Mouse (Mus musculus): Measurements from ENCODE around the gene Fzd5.

Fzd5 gene

GRCm38 (mm10) chr1:64734771-64735750 is 2.5 kb downstream of the Fzd5 start:
- no peak for DNase-seq (ENCODE audit: extremely low read depth, low read depth)

DNA sequence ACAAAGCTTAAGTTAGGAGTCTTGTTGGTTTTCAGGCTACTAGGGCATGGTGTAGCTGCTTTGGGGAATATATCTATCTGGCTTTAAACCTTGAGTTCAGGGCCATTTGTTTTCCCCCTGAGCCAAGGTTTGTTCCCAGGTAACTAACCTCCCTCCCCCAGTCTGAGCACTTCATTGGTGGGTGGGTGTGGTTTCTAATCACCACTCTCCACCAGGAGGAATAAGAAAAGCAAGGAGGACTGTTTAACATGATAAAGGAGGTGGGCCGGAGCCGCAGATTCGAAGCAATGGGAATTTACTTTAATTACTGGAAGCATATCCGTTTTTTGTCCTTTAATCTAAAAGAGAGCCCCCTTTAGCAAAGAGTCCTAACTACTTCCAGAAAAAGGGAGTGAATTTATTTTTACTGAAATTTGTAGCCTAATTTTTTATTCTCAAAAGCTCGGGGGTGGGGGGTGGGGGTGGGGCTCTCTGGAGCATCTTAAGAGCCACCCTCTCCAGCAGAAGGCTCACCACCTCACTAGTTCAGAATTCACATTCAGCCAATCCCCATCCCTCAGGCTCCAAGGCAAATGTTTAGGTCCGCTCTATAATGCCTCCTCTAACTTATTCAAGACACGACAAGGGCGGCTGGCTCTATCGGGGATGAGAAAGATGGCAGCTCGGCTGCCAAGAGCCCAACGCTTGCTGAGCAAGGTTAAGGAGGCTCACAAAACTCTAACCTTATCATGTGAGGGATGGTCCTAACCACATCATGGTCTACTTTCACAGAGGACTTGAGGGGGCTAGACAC is 3.9 kb downstream of the Fzd5 start:
- DNase-seq (ENCODE audit: extremely low read depth, low read depth) = peak; percentile 69

GRCm38 (mm10) chr1:64732637-64733200 is 4.8 kb downstream of the Fzd5 start:
- DNase-seq (ENCODE audit: extremely low read depth, low read depth) = peak; percentile 52

DNA sequence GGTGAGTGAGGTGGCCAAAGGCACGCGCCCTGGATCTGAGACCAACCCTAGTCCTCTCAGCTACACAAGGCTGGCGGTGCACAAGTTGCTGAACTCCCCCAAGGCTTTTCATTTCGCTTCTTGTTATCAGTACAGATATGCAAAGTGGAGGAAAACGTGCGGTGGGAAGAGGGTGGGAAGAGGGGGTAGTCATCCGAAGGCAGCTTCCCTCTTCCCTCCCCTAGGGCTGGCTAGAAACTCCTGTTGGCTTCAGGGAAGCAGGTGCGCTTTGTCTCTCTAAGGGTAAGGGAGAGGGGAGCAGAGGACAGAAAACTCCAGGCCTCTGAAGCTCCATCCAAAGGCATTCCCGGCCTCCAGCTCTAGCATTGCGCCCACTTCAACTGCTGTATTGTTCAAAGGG is 5.4 kb downstream of the Fzd5 start:
- DNase-seq (ENCODE audit: extremely low read depth, low read depth) = peak; percentile 34

GRCm38 (mm10) chr1:64731341-64732020 is 6.1 kb downstream of the Fzd5 start:
- DNase-seq (ENCODE audit: extremely low read depth, low read depth) = no peak

DNA sequence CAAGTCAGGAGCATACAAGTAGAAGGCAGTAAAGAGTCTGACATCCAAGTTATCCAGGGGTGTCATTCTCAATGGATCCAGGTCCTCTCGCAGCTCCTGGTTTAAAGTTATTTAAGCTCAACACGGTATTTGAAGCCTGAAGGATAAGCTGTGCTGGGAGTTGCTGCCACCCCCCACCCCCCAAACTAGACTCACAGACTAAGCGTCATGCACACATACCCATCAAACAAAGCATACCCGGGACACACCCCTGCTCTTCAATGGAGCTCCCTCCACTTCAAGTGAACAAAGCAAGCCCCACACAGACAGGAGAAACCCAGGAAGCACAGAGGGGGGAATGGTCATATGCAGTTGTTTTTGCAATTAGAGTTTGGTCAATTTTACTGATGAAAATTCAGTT is 7.5 kb downstream of the Fzd5 start:
- no peak for DNase-seq (ENCODE audit: extremely low read depth, low read depth)

- no peak for DNase-seq (ENCODE audit: extremely low read depth, low read depth)
These were observed 16.4 kb downstream of the Fzd5 start for GRCm38 (mm10) chr1:64721034-64721587.

GRCm38 (mm10) chr1:64717504-64717903 is 20.0 kb downstream of the Fzd5 start:
- peak; percentile 32 for DNase-seq (ENCODE audit: extremely low read depth, low read depth)

DNA sequence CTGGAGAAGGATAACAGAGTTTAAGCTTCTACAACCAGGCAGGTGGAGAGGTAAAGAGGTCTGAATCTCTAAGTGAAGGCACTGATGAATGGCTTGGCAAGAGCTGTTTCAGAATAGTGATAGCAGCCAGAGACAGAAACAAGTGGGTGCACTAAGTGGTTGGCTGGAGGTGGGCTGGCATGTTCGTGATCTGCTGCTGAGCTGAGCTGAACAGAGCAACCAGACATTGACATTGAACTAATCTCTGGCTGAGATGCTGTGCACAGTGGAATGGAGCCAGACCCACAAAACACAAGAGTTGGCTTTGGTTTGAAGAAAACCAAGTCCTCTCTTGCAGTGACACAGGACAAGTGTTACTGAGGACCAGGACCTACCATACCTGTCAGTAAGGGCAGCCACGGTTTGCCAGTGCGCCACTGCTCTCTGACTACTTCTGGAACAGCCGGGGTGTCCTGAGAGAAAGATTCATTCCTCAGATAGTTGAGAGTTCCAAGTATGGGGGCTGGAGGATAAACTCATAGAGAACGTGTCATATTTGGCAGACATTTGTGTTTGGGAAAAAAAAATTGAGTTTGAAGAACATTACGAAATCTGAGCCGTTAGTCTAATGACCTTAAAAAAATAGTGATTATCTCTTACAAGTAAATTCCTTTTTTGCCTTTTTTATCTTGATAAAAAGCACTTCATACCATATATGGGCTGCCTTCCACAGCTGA is 20.8 kb downstream of the Fzd5 start:
- no peak for DNase-seq (ENCODE audit: extremely low read depth, low read depth)

DNA sequence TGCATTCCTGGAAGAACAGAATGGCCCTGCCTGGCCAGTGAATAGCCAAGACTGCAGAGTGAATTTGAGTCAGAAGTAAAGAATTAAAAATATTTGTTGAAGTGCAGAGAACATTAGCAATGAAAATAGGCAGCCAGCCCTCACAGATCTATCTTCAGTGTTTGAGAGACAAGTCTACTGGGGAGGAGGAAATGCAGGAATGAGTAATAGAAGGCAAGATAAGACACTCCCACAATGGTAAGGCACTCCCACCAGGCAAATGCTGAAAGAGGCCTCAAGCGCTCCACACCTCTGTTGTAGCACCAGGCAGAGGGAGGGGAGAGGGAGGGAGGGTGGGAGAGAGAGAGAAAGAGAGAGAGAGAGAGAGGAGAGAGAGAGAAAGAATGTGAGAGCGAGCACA is 22.1 kb downstream of the Fzd5 start:
- DNase-seq (ENCODE audit: extremely low read depth, low read depth) = peak; percentile 33

- DNase-seq (ENCODE audit: extremely low read depth, low read depth) = no peak
These were observed 25.4 kb downstream of the Fzd5 start for GRCm38 (mm10) chr1:64712006-64712760.

DNA sequence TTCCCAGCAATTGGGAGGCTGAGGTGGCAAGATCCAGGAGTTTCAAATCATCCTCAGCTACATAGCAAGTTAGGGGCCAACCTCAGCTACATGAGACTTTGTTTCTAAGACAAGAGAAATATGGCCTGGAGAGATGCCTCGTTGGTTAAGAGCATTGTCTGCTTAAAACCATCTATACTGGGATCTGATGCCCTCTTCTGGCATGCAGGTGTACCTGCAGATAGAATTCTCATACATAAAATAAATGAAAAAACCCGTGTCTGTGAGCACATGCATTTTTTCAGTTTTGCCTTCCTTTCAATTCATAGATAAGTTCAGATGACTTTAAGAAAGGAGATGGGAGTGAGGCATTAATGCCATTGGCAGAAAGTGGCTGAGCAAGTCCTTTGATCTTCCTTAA is 27.7 kb downstream of the Fzd5 start:
- DNase-seq (ENCODE audit: extremely low read depth, low read depth) = peak; percentile 25

- no peak for DNase-seq (ENCODE audit: extremely low read depth, low read depth)
These were observed 30.9 kb downstream of the Fzd5 start for GRCm38 (mm10) chr1:64706610-64707009.

DNA sequence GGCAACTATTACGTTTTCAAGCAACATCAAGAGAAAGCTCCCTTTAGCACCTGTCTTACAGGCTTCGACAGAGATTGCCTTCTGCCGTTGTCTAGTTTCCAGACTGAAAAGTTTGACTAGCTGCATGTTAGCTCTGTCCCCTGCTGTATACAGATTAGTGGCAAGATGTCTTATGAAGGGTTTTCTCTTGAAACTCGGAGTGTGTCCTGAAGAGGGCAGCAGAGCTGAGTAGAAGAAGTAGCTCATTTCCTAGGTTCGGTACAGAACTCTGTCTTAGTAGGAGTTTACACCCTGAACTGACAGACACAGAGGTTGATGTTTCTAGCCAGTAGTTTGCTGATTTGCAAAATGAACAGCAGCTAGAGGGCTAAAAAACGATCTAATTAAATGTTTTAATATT is 32.3 kb downstream of the Fzd5 start:
- peak; percentile 54 for DNase-seq (ENCODE audit: extremely low read depth, low read depth)

GRCm38 (mm10) chr1:64701780-64702179 is 35.8 kb downstream of the Fzd5 start:
- DNase-seq (ENCODE audit: extremely low read depth, low read depth) = no peak

DNA sequence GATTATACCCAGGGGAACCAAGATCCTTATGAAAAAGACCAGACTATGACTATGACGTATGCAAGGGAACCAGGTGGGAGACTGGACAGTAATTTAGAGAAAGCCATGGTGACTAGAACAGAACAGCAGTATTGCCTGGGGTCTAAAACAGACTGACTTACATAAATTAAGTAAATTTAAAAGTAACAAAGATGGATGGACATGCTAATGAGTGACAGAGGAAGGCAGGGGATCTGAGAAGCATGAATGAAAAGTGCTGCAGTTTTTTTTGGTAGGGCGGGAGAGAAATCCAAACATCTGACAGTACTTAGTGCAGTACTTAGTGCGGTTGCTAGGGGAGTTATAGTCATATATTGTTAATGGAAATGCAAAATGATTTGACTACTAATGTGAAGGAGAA is 42.4 kb downstream of the Fzd5 start:
- no peak for DNase-seq (ENCODE audit: extremely low read depth, low read depth)

DNA sequence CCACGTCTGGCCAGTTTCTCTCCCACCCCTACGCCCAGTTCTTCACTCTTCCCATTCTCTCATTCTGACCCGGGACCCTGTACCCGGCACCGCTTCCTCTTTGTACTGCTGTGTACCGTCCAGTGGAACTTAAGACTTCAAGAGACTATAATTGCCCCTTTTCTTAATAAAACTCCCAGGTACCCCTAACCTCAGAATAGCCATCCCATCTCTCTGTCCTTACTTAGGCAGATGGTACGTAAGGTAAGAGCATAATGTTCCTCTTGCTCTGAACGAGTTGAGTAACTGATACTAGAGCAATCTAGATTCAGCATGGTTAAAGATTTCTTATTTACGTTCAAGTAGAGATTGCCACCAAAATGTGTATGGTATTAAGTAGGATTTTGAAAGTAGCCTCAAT is 46.0 kb downstream of the Fzd5 start:
- DNase-seq (ENCODE audit: extremely low read depth, low read depth) = peak; percentile 20

DNA sequence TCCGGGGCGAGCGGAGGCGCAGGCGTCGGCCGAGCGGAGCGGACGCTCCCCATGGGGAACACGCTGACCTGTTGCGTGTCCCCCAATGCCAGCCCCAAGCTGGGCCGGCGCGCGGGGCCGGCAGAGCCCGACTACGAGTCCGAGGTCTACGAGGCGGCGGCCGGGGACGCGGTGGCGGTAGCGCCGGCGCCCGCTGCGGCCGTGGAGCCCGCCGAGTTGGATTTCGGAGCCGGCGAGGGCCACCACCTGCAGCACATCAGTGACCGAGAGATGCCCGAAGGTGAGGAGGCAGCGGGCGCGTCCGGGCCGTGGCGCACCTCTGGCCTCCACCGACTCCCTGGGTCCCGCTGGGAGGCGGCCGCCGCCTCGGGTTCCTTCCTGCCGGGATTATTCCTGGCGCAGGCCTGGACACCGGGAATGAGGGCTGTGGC is 46.4 kb downstream of the Fzd5 start:
- DNase-seq (ENCODE audit: extremely low read depth, low read depth) = no peak

GRCm38 (mm10) chr1:64690213-64691013 is 47.1 kb downstream of the Fzd5 start, which contains the start of gene Ccnyl1:
TSS of gene Ccnyl1 (plus strand) at chr1:64690455.
- DNase-seq (ENCODE audit: extremely low read depth, low read depth) = peak; percentile 89

All from MEL-GATA-1-ER (cell line).